Mouse (Mus musculus) skeletal muscle tissue, adult 2 months (tissue): ENCODE data around the gene Tle3.
A peak's percentile ranks its signal among the peaks of the same experiment; 100 is the strongest.

Source experiments
- DNase-seq: peaks from one replicate; pipeline ENCODE4 v3.0.0-alpha.2; 2012; ENCODE audit warnings: low read depth, low spot score

The Tle3 gene

GRCm38 (mm10) chr9:61358933-61359332, 13.2 kb upstream of the Tle3 start:
- no peak for DNase-seq

- DNase-seq, result no peak
Observed at GRCm38 (mm10) chr9:61359741-61360140, 12.4 kb upstream of the Tle3 start.

GRCm38 (mm10) chr9:61360163-61360562, 12.0 kb upstream of the Tle3 start:
- DNase-seq, result no peak

- no peak for DNase-seq
Observed at GRCm38 (mm10) chr9:61360727-61361631, 11.2 kb upstream of the Tle3 start.

GRCm38 (mm10) chr9:61363194-61363593, 9.0 kb upstream of the Tle3 start:
- no peak for DNase-seq

- no peak for DNase-seq
Observed at GRCm38 (mm10) chr9:61366108-61366507, 6.1 kb upstream of the Tle3 start.

- no peak for DNase-seq
Observed at GRCm38 (mm10) chr9:61367156-61367555, 5.0 kb upstream of the Tle3 start.

GRCm38 (mm10) chr9:61367857-61368566, 4.2 kb upstream of the Tle3 start:
- DNase-seq, result no peak

- DNase-seq, result no peak
Observed at GRCm38 (mm10) chr9:61368567-61369240, 3.5 kb upstream of the Tle3 start.

- DNase-seq, result no peak
Observed at GRCm38 (mm10) chr9:61369316-61370273, 2.6 kb upstream of the Tle3 start.

- DNase-seq, result peak; percentile 99
Observed at GRCm38 (mm10) chr9:61370454-61370888, 1.7 kb upstream of the Tle3 start.

- DNase-seq, result peak; percentile 50
Observed at GRCm38 (mm10) chr9:61370889-61371754, 1.0 kb upstream of the Tle3 start.

- DNase-seq, result no peak
Observed at GRCm38 (mm10) chr9:61372510-61372975, 377 bp downstream of the Tle3 start.

GRCm38 (mm10) chr9:61372976-61373633, 939 bp downstream of the Tle3 start:
- no peak for DNase-seq

GRCm38 (mm10) chr9:61373634-61373941, 1.4 kb downstream of the Tle3 start:
- no peak for DNase-seq

- no peak for DNase-seq
Observed at GRCm38 (mm10) chr9:61373942-61374900, 2.1 kb downstream of the Tle3 start.

GRCm38 (mm10) chr9:61375002-61375401, 2.8 kb downstream of the Tle3 start:
- DNase-seq, result no peak

- no peak for DNase-seq
Observed at GRCm38 (mm10) chr9:61375802-61376561, 3.8 kb downstream of the Tle3 start.
